In genomic region chr16:29945376-29945890, GRCm38 (mm10) we compare ENCODE assay signal across 8 mouse cellular contexts.
DNase-seq lines count a peak whose midpoint lies in the region; ATAC-seq and TF ChIP-seq lines count a peak whose summit lies in the region.

No protein-coding gene starts in this region.

- H3K9me3 ChIP-seq in heart, embryonic 16.5 days (replicated peaks; ENCODE audit: control insufficient read depth, low read length): no peaks in the 10 kb centered on the region

- H3K9ac ChIP-seq in heart, embryonic 16.5 days (ENCODE audit: low read length): peak overlapping the region; percentile 78

- H3K4me3 ChIP-seq in layer of hippocampus, adult 2 months: peak overlapping the region; percentile 59
- H3K4me3 ChIP-seq in heart, embryonic 16.5 days (ENCODE audit: low read length): peak overlapping the region; percentile 52

- H3K4me2 ChIP-seq in heart, embryonic 16.5 days (ENCODE audit: low read depth, low read length): peak overlapping the region; percentile 78

- WGBS in heart, embryonic 16.5 days: 4% methylated on average over 9 of the region's 9 CpGs

- no peak for DNase-seq in layer of hippocampus, adult 2 months (ENCODE audit: low spot score in 2 of 2)
- DNase-seq in layer of hippocampus, adult 8-10 months (ENCODE audit: low spot score in 2 of 2): no peak
- DNase-seq in embryo, embryonic 11 days: peak; percentile 38
- DNase-seq in kidney, postnatal 14 days: peak; percentile 48
- no peak for DNase-seq in right cerebral cortex, postnatal 14 days
- no peak for DNase-seq in urinary bladder, postnatal 4 days (ENCODE audit: low spot score in 2 of 2)

- ATAC-seq in heart, embryonic 16.5 days (replicated peaks; ENCODE audit: extremely low read depth, insufficient read depth, low FRiP score): no peak
- peak; percentile 80 for ATAC-seq in megakaryocyte progenitor cell, adult 5-6 weeks (replicated peaks; ENCODE audit: poor library complexity)

- H3K27ac ChIP-seq in layer of hippocampus, adult 2 months: peak overlapping the region; percentile 55
- peak overlapping the region; percentile 95 for H3K27ac ChIP-seq in heart, embryonic 16.5 days (ENCODE audit: low read length)

- peaks cover 30% of the 10 kb centered on the region for H3K4me1 ChIP-seq in heart, embryonic 16.5 days (ENCODE audit: control insufficient read depth, insufficient read depth, low read length)

- H3K27me3 ChIP-seq in heart, embryonic 16.5 days (ENCODE audit: control insufficient read depth, insufficient read depth, low read length): no peaks in the 10 kb centered on the region

- H3K36me3 ChIP-seq in heart, embryonic 16.5 days (ENCODE audit: control insufficient read depth, insufficient read depth): no peaks in the 10 kb centered on the region

- no peak for TF ChIP-seq CTCF in layer of hippocampus, adult 2 months (conservative IDR thresholded peaks at IDR 0.05)

Comparison
In these comparisons a context has a peak if more than half of its experiments do, and no peak if none do; other contexts are left out.
1. DNase-seq: peak in embryo, embryonic 11 days (single experiment) and kidney, postnatal 14 days (single experiment); none in layer of hippocampus, adult 2 months (0 of 2), layer of hippocampus, adult 8-10 months (0 of 2), right cerebral cortex, postnatal 14 days (single experiment) and urinary bladder, postnatal 4 days (0 of 2).